Mouse (Mus musculus): ENCODE data around the gene Tnrc6c. TPM values are rescaled to one million over a fixed set of nuclear protein-coding genes. Genes with fewer than 3 reads are reported as not detected.

The Tnrc6c gene
- total RNA-seq, 2 experiments from 2014 or later, result 47.7 to 65.3 TPM

GRCm38 (mm10) chr11:117755891-117756290 is 101.8 kb downstream of the Tnrc6c start:
- intact Hi-C loops (cut with DNase I), result no loop called here
- no peak for DNase-seq (ENCODE audit: low spot score in 2 of 2)

DNA sequence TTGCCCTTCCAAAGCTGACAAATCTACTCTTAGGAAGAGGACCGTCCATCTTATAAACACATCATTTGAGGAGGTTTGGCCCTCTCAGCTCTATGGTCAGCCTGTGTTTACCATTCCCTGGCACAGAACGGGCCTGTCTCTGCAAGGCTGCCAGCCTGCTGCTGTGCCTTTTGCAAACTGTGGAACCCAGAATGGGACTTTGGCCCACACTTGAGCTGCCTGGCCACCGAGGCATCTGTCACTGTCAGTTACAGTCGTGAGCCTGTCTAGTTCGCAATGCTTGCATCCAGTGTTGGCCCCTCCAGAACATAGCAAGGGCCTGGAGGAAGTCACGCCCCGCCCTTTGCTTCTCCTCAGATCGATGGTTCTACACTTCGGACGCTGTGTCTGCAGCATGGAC is 105.2 kb downstream of the Tnrc6c start:
- intact Hi-C loops (cut with DNase I), result no loop called here
- DNase-seq (ENCODE audit: low spot score in 2 of 2), result no peak

DNA sequence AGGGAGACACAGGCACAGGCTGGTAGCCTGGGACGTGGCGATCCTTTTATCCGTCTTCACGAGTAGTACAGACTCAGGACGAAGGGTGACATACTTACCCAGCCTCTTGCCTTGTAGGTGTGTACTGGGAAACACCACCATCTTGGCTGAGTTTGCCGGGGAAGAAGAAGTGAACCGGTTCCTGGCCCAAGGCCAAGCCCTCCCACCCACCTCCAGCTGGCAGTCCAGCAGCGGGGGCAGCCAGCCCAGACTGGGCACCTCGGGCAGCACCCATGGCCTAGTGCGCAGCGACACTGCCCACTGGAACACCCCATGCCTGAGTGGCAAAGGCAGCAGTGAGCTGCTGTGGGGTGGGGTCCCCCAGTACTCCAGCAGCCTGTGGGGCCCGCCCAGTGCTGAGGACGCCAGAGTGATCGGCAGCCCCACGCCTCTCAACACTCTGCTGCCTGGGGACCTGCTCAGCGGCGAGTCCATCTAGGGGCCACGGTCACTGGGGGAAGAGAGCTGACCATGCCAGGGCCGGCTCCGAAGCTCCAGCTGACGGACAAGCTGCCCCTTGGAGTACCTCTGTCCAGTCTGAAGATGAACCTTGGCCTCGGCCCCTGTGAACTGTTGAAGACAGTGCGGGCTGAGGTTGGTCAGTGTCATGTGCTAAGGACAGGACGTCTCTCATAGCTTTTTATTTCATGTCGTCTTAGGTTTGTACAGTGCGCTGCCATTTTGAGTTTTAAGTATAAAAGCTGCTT is 106.5 kb downstream of the Tnrc6c start:
- intact Hi-C loops (cut with DNase I), result no loop called here
- DNase-seq (ENCODE audit: low spot score in 2 of 2), result no peak

GRCm38 (mm10) chr11:117761801-117762200 is 107.7 kb downstream of the Tnrc6c start:
- intact Hi-C loops (cut with DNase I), result no loop called here
- no peak for DNase-seq (ENCODE audit: low spot score in 2 of 2)

DNA sequence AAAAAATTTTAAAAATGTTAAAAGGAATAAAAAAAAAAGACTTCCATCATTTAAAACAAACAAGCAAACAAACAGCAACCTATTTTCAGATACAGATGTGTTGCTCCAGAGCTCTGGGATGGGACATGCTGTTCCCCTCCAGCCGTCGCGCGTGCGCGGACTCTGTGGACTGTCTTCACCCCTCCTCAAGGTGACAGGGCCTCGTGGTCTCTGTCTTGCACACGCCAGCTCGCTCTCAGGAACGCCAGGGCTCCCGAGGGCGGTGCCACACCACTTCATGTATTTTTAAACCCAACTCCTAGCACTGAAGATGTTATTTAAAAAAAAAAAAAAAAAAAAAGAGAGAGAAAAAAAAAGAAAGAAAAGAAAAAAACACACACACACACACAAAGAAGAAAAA is 108.2 kb downstream of the Tnrc6c start:
- DNase-seq (ENCODE audit: low spot score in 2 of 2), result no peak
- intact Hi-C loops (cut with DNase I), result no loop called here

- DNase-seq (ENCODE audit: low spot score in 2 of 2), result no peak
- intact Hi-C loops (cut with DNase I), result no loop called here
Measured at GRCm38 (mm10) chr11:117764319-117764718, 110.2 kb downstream of the Tnrc6c start.

DNA sequence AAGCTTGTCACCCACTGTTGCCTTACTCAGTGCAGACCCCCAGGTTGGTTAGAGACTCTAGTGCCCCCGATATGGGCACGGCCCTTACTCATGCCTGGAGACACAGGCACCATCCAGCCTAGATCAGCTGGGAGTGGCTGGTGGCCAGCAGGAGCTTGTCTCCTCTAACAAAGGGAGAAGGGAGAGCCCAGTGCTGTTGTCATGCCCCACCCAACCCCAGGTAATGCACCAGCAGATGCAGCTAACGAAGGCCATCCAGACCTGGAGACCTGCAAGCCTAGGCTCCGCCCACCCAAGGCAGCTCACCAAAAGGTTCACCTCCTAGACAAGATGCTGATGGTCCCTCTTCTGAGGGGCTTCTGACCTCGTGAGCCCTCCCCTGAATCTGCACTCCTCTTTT is 111.3 kb downstream of the Tnrc6c start:
- no peak for DNase-seq (ENCODE audit: low spot score in 2 of 2)
- intact Hi-C loops (cut with DNase I), result no loop called here

- DNase-seq (ENCODE audit: low spot score in 2 of 2), result peak in 1 of 2 experiments; percentile 52
- intact Hi-C loops (cut with DNase I), result no loop called here
Measured at GRCm38 (mm10) chr11:117766275-117766674, 112.2 kb downstream of the Tnrc6c start.

- intact Hi-C loops (cut with DNase I), result no loop called here
- DNase-seq (ENCODE audit: low spot score in 2 of 2), result no peak
Measured at GRCm38 (mm10) chr11:117768725-117769682, 114.9 kb downstream of the Tnrc6c start.

DNA sequence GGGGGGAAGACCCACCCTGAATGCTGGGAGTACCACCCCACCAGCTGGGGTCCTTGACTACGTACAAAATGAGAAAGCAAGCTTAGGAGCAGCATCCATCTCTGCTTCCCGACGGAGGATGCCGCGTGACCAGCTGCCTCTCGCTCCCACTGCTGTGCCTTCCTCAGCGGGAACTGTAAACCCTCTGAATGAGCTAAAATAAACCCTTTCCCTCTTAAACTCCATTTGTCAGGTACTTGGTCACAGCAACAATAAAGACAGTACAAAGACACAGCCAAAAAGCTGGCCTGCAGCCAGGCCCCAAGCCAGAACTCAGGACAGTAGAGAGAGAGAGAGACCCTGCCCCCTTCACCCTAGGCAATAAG is 115.6 kb downstream of the Tnrc6c start:
- no peak for DNase-seq (ENCODE audit: low spot score in 2 of 2)
- intact Hi-C loops (cut with DNase I), result no loop called here

GRCm38 (mm10) chr11:117770407-117770806 is 116.3 kb downstream of the Tnrc6c start:
- intact Hi-C loops (cut with DNase I), result no loop called here
- no peak for DNase-seq (ENCODE audit: low spot score in 2 of 2)

- DNase-seq (ENCODE audit: low spot score in 2 of 2), result no peak
- intact Hi-C loops (cut with DNase I), result no loop called here
Measured at GRCm38 (mm10) chr11:117772352-117772751, 118.3 kb downstream of the Tnrc6c start.

DNA sequence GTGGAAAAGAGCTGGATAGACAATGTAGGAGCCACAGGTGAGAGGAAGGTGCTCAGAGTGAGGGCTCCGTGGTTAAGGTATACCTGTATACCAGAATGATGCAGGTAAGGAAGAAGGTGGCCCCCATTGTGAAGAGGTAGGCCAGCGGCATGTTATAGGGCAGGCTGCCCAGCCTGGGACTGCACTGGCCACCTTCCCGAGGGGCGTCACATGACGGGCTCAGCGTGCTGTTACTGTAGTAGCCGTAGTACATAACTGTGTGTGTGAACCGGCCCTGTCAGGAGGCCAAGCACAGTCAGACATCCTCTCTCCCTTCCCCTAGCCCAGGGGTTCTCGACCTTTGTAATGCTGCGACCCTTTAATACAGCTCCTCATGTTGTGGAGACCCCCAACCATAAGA is 120.8 kb downstream of the Tnrc6c start:
- no peak for DNase-seq (ENCODE audit: low spot score in 2 of 2)
- intact Hi-C loops (cut with DNase I), result no loop called here

DNA sequence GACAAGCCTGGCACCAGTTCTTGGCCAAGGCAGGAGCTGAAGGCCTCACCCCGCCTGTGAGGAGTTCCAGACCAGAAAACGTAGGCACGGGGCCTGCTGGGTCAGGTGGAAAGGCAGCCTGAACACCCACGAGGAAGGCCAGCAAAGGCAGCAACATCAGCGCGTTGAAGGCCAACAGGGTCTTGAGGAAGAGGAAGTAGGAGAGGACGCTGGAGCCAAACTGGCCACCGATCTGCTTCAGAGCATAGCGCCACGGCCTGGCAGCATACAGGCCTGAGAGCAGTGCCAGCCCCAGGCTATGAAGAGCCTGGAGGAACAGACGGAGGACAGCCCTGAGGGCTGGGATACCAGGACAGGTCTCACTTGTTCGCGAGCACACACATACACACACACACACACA is 121.5 kb downstream of the Tnrc6c start:
- no peak for DNase-seq (ENCODE audit: low spot score in 2 of 2)
- intact Hi-C loops (cut with DNase I), result no loop called here

DNA sequence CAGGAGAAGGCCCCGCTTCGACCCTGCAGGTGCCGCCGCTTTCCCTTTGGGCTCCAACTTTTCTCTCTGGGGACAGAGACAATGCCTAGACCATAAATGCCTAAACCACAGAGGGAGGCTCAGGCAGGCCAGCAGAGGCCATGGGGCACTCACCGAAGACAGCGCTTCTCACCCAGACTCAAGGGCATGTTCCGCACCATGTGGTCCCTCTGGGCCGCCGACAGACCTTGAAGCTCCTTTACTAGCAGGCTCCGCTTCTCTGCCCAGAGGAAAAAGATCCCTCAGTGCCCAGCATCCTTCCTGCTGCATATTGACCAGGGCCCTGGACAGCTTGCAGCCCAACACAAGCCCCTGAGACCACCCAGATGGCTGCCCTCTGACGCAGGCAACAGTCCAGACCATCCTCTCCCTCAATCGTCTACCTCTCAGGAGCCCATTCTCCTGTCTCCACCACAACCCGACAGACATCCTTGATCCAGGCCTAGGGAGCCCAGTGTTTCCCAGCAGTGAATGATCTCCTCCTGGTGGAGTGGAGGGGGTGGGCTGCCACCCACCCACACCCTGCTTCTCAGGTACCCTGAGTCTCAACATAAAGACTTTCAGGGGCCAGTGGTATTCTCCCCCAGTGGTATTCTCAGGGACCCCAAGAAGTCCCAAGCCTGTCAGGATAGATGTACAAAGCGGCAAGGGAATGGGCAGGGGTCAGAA is 122.2 kb downstream of the Tnrc6c start:
- no peak for DNase-seq (ENCODE audit: low spot score in 2 of 2)
- intact Hi-C loops (cut with DNase I), result no loop called here

DNA sequence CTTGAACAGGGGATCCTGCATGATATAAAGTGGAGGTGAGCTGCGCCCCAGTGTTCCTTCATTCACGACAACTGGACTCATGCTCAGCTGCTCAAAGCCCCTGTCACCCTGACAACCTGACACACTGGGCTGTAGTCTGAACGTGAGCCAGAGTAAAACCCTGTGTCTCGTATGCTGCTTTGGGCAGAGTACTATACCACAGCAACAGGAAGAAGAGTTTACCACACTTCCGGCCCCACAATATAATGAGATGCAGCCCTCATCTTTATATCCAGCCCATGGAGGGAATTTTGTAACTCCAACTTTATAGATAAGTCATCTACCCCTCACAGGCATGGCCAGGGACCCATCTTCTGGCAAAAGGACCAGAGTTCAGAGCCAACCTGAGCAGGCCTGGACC is 123.0 kb downstream of the Tnrc6c start:
- no peak for DNase-seq (ENCODE audit: low spot score in 2 of 2)
- intact Hi-C loops (cut with DNase I), result no loop called here

- DNase-seq (ENCODE audit: low spot score in 2 of 2), result no peak
- intact Hi-C loops (cut with DNase I), result no loop called here
Measured at GRCm38 (mm10) chr11:117778031-117778430, 123.9 kb downstream of the Tnrc6c start.

DNA sequence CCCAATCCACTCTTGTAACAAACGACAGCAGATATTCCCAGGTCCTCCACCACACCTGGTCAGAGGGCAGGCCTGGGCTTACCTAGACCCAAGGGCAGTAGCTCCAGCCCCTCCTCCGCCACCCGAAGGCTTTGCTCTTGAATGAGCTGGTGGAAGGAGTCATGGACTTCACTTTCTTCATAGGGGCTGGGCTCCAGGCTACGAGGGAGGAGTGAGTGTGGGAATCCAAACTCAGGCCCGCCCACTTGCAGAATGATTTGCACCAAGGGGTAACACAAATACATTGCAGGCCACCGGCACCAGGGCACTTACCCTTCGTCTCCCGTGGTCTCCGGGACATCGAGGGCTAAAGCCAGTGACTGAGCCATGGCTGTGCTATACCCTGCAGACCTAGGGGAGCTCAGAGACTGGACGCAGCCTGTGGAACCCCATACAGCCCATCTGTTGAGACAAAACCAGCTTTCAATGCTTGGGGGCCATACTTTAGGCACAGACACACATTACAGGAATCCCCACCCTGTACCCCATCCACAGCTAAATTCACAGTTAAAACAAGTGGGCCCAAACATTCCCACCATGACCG is 124.9 kb downstream of the Tnrc6c start:
- intact Hi-C loops (cut with DNase I), result no loop called here
- no peak for DNase-seq (ENCODE audit: low spot score in 2 of 2)

- intact Hi-C loops (cut with DNase I), result loop anchor here (5.0 kb wide), 1 partner anchor 72 kb away; no protein-coding TSS in a partner anchor
- no peak for DNase-seq (ENCODE audit: low spot score in 2 of 2)
Measured at GRCm38 (mm10) chr11:117779434-117780198, 125.5 kb downstream of the Tnrc6c start.

All from left cerebral cortex, postnatal 36 days (tissue).